Mouse (Mus musculus) embryonic fibroblast, embryonic 13.5 days (primary cell): ENCODE data around the gene Cdkn2b.

ENCODE experiments used
- CTCF ChIP-seq: IDR thresholded peaks from 2 replicates; pipeline ENCODE4 v1.5.1; 2011; ENCODE audit warnings: mild to moderate bottlenecking, control low read depth, low read length, moderate library complexity, borderline replicate concordance; ENCODE audit not compliant: insufficient read depth
- POLR2A ChIP-seq: IDR thresholded peaks from 2 replicates; pipeline ENCODE4 v1.6.1; 2011; ENCODE audit warnings: low read depth, mild to moderate bottlenecking, control low read depth, low read length, moderate library complexity

GRCm38 (mm10) chr4:89294486-89295440, 16.1 kb downstream of the Cdkn2b start, which contains the start of gene Cdkn2a:
- no peak for TF ChIP-seq CTCF
- TF ChIP-seq POLR2A: peak; percentile 51
